ENCODE assay signal across 22 mouse cellular contexts in the genomic region with DNA sequence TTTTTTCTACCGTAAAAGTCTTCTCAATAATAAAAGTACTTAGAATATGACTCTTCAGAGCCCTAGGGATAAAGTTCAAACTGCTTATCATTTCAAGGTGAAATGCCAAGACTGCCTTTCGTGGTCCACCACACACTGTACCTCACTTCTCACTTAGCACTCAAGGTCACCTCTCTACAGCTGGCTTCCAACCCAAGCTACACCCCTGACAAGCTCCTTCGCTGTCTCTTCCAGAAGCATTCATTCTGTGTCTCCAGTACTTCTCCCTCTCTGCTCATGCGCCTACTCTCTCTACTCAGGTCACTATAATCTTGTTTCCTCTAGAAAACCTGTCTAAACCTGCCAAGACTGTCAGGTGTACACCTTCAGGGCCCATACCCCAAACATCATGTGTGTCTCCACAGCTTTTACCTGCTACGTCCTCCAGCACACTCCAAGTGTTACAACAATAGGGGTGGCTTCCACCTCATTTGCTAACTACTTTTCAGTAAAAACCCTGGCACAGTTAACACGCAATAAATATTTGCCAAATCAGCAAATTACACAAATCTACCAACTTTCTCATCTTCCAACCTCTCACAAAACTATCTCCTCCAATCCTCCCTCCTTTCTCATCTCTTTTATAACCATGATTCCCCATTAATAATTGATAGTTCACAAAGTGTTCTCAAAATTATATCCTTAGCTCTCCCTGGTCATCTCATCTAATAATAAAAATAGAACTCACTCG. TPM values are rescaled to one million over a fixed set of nuclear protein-coding genes. Genes with fewer than 3 reads are reported as not detected.
DNase-seq lines count a peak whose midpoint lies in the region; ATAC-seq and TF ChIP-seq lines count a peak whose summit lies in the region.
"Had no signal": no experiment of that assay in that cellular context is flagged by ENCODE, and none has a peak within 500 bp of the region (broad histone marks: within the 10 kb centered on the region; RNA-seq: fewer than 3 reads in every experiment).

No protein-coding gene starts in this region.

- no peak for DNase-seq in heart, adult 18-20 months
- DNase-seq in kidney, adult 2 months, result peak; percentile 35
- DNase-seq in testis, postnatal 14 days (ENCODE audit: low spot score), result no peak
- no peak for DNase-seq in MN1 (ENCODE audit: low spot score)
- DNase-seq: adrenal gland, adult 8-10 months; adrenal gland, postnatal 36 days; forebrain, postnatal 0 days; heart, adult 11 months; heart, postnatal 14 days had no signal

- H3K4me2 ChIP-seq in heart, embryonic 12.5 days, result no peak overlapping the region
- H3K4me2 ChIP-seq in kidney, embryonic 14.5 days (replicated peaks; ENCODE audit: low read depth, low read length), result no peak overlapping the region
- H3K4me2 ChIP-seq: forebrain, embryonic 13.5 days; heart, embryonic 11.5 days; hindbrain, embryonic 13.5 days had no signal

- H3K27ac ChIP-seq in heart, embryonic 12.5 days (ENCODE audit: poor library complexity, severe bottlenecking), result 0 out of 2 replicates have a peak overlapping the region, but pooled peaks have one; percentile 1
- peak overlapping the region; percentile 67 for H3K27ac ChIP-seq in kidney, adult 2 months (ENCODE audit: insufficient read depth, low read depth, low read length)
- H3K27ac ChIP-seq in kidney, embryonic 14.5 days (ENCODE audit: low read depth, low read length), result no peak overlapping the region
- H3K27ac ChIP-seq in testis, adult 2 months (ENCODE audit: control insufficient read depth, insufficient read depth, low read depth, low read length), result peak overlapping the region; percentile 69
- H3K27ac ChIP-seq: embryonic facial prominence, embryonic 10.5 days; forebrain, embryonic 13.5 days; hindbrain, embryonic 13.5 days; hindbrain, postnatal 0 days had no signal

- H3K9ac ChIP-seq in heart, embryonic 12.5 days, result no peak overlapping the region
- H3K9ac ChIP-seq in kidney, embryonic 14.5 days (ENCODE audit: low read depth, low read length), result no peak overlapping the region
- H3K9ac ChIP-seq: forebrain, embryonic 13.5 days; forebrain, postnatal 0 days; hindbrain, embryonic 13.5 days had no signal

- WGBS in heart, embryonic 12.5 days, result 68% methylated on average over 7 of the region's 7 CpGs
- 50% methylated on average over 7 of the region's 7 CpGs for WGBS in kidney, adult 2 months
- WGBS in kidney, embryonic 14.5 days, result 92% methylated on average over 7 of the region's 7 CpGs

- no peak for TF ChIP-seq POLR2A in kidney, adult 2 months (IDR thresholded peaks at IDR 0.05; ENCODE audit: low read depth, low read length)
- TF ChIP-seq POLR2A in testis, adult 2 months (IDR thresholded peaks at IDR 0.05; ENCODE audit: control insufficient read depth, low read depth, low read length), result no peak

- peaks cover 22% of the 10 kb centered on the region for H3K4me1 ChIP-seq in heart, embryonic 12.5 days (replicated peaks)
- H3K4me1 ChIP-seq in kidney, adult 2 months (ENCODE audit: control insufficient read depth, insufficient read depth, low read length), result peaks cover 16% of the 10 kb centered on the region
- peaks cover 14% of the 10 kb centered on the region for H3K4me1 ChIP-seq in kidney, embryonic 14.5 days (ENCODE audit: control insufficient read depth, insufficient read depth, low read length)
- peaks cover 4% of the 10 kb centered on the region for H3K4me1 ChIP-seq in testis, adult 2 months (ENCODE audit: control insufficient read depth, insufficient read depth, low read length)

- H3K9me3 ChIP-seq in heart, embryonic 12.5 days (replicated peaks), result no peaks in the 10 kb centered on the region
- H3K9me3 ChIP-seq in kidney, embryonic 14.5 days (ENCODE audit: control insufficient read depth, low read length), result no peaks in the 10 kb centered on the region
- H3K9me3 ChIP-seq: embryonic facial prominence, embryonic 10.5 days; forebrain, embryonic 13.5 days; G1E; hindbrain, embryonic 13.5 days had no signal

- ATAC-seq in heart, embryonic 12.5 days (ENCODE audit: insufficient number of reproducible peaks, low FRiP score), result no peak
- no peak for ATAC-seq in kidney, embryonic 14.5 days (ENCODE audit: low FRiP score, low TSS enrichment)
- ATAC-seq: activated CD4-positive, CD25-positive, alpha-beta regulatory T cell, adult 4 months; forebrain, embryonic 13.5 days; forebrain, postnatal 0 days; hindbrain, postnatal 0 days; Patski had no signal

- H3K36me3 ChIP-seq in heart, embryonic 12.5 days, result peaks cover 4% of the 10 kb centered on the region; the same call in 1 of the 2 replicates
- H3K36me3 ChIP-seq in kidney, adult 2 months (ENCODE audit: control insufficient read depth, insufficient read depth, low read length), result no peaks in the 10 kb centered on the region; the same call in 1 of the 2 replicates
- no peaks in the 10 kb centered on the region; the same call in 1 of the 2 replicates for H3K36me3 ChIP-seq in kidney, embryonic 14.5 days (ENCODE audit: control insufficient read depth, insufficient read depth, low read length)
- no peaks in the 10 kb centered on the region for H3K36me3 ChIP-seq in testis, adult 2 months (ENCODE audit: control insufficient read depth, insufficient read depth, low read length)

- no peak overlapping the region for H3K4me3 ChIP-seq in heart, embryonic 12.5 days
- H3K4me3 ChIP-seq in kidney, adult 2 months (ENCODE audit: insufficient read depth, low read depth, low read length), result no peak overlapping the region
- no peak overlapping the region for H3K4me3 ChIP-seq in kidney, embryonic 14.5 days (ENCODE audit: low read length)
- H3K4me3 ChIP-seq in testis, adult 2 months (ENCODE audit: control insufficient read depth, low read depth, low read length), result no peak overlapping the region
- H3K4me3 ChIP-seq: embryonic facial prominence, embryonic 10.5 days; forebrain, embryonic 13.5 days; hindbrain, embryonic 13.5 days had no signal

- no peak for TF ChIP-seq CTCF in kidney, adult 2 months (conservative IDR thresholded peaks at IDR 0.05; ENCODE audit: insufficient read depth, insufficient read length, low read depth, low read length)
- no peak for TF ChIP-seq CTCF in testis, adult 2 months (IDR thresholded peaks at IDR 0.05; ENCODE audit: control insufficient read depth, insufficient read depth, insufficient replicate concordance, low read depth, low read length)

- no peaks in the 10 kb centered on the region for H3K27me3 ChIP-seq in heart, embryonic 12.5 days (replicated peaks)
- no peaks in the 10 kb centered on the region for H3K27me3 ChIP-seq in kidney, adult 2 months (replicated peaks; ENCODE audit: control insufficient read depth, insufficient read depth, low read length)
- H3K27me3 ChIP-seq in kidney, embryonic 14.5 days (ENCODE audit: control insufficient read depth, insufficient read depth, low read length), result no peaks in the 10 kb centered on the region
- H3K27me3 ChIP-seq in testis, adult 2 months (ENCODE audit: control insufficient read depth, insufficient read depth, low read length), result no peaks in the 10 kb centered on the region
- H3K27me3 ChIP-seq: forebrain, embryonic 13.5 days; hindbrain, embryonic 13.5 days; Patski had no signal

RNA-seq across cellular contexts. Expression of a gene that starts 6.0 kb away (rescaled TPM):
- 48.3 and 53.0 TPM in 2 replicates for polyA plus RNA-seq in heart, embryonic 12.5 days (2016; fragmentation: Nextera tagmentation; extraction: Ambion mirVana)
- total RNA-seq in heart, adult 18-20 months (2021), result 100 to 1,000 TPM in 1 of 2 experiments, 10 to 100 TPM in 1; 97.4 to 100 TPM
- polyA plus RNA-seq in kidney, adult 2 months (2012; rRNA removed), result 182 and 201 TPM in 2 replicates
- polyA plus RNA-seq in kidney, embryonic 14.5 days (2014; fragmentation: Nextera tagmentation; extraction: Ambion mirVana), result 48.5 and 61.1 TPM in 2 replicates
- polyA plus RNA-seq in testis, adult 2 months (2012; rRNA removed), result 90.5 and 100 TPM in 2 replicates

RNA-seq across cellular contexts. Expression of a gene that starts 38.2 kb away (rescaled TPM):
- 0.60 and 0.61 TPM in 2 replicates for polyA plus RNA-seq in heart, embryonic 12.5 days (2016; fragmentation: Nextera tagmentation; extraction: Ambion mirVana)
- total RNA-seq in heart, adult 18-20 months (2021), result not detected
- not detected in 2 replicates for polyA plus RNA-seq in kidney, adult 2 months (2012; rRNA removed)
- polyA plus RNA-seq in kidney, embryonic 14.5 days (2014; fragmentation: Nextera tagmentation; extraction: Ambion mirVana), result 0.45 and 0.60 TPM in 2 replicates
- polyA plus RNA-seq in testis, adult 2 months (2012; rRNA removed), result 1.8 and 2.4 TPM in 2 replicates
- total RNA-seq: G1E; gastrocnemius, adult 18-20 months; hematopoietic stem cell, adult 5-6 weeks had no signal
- polyA plus RNA-seq: activated CD4-positive, CD25-positive, alpha-beta regulatory T cell, adult 4 months; Patski had no signal
